Mouse (Mus musculus): ENCODE data around the gene Gmnc. TPM values are rescaled to one million over a fixed set of nuclear protein-coding genes. Genes with fewer than 3 reads are reported as not detected.

Gene Gmnc
- polyA plus RNA-seq (2017; shearing (Covaris generic)) = not detected

DNA sequence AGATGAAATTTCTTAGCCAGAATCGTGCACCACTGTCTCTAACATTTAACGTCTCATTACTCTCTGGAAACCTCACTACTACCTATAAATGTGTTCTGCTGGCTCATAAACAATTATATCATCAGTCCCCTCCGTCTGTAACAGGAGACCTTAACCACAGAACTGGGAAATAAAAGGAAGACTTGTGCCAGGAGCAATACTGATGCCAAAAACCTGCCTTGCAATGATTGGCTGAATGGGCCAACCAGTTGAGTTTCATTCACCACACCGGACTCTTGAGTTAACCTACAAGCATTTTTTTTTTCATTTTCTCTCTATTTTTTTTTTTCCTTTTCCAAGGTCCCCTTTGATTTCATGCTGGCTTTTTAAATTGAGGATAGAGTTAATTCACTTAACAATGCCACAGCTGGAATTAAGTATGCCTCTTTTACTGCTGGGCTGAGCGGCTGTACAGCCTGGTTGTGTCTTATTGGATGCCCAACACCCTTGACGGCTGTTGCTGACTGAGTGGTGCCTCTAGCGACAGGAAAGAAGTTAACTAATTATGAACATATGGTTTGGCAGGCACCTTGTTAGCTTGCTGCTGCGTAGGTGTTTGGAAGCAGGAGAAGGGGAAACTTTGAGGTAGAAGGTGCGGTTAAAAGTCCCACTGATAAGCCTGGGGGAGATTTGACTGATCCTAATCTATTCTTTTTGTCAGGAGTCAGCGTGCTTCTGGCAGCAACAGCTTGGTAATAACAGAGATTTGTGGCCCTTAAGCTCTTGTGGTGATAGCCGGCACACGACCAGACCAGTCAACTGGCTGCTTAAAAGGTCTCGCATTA is at the start of gene Gmnc:
Gene Gmnc, minus strand, starts transcription at position 176 of the 824 bp plus-strand sequence.

